Mouse (Mus musculus) limb, embryonic 14.5 days (tissue): Measurements from ENCODE around the gene BC051019. TPM values are rescaled to one million over a fixed set of nuclear protein-coding genes. Genes with fewer than 3 reads are reported as not detected.

Experiments used
- ATAC-seq: fragments of 200-750 bp; cut with Nextera tagmentation; 2 replicates; pipeline ENCODE4 v1.8.0; 2017; ENCODE audit warnings: low read depth, moderate number of reproducible peaks, moderate TSS enrichment; ENCODE audit not compliant: low FRiP score
- DNase-seq: peaks from one replicate; pipeline ENCODE4 v3.0.0-alpha.2; 2015; ENCODE audit warnings: low spot score
- H3K27ac ChIP-seq: fragments of 300-500 bp; sonication (generic); replicated peaks from 2 replicates; pipeline ENCODE4 v1.5.1; 2014; ENCODE audit warnings: low read depth, mild to moderate bottlenecking, low read length, moderate library complexity, mixed read lengths
- H3K27me3 ChIP-seq: fragments of 300-500 bp; sonication (generic); 2 replicates; pipeline ENCODE4 v1.6.1; 2014; ENCODE audit warnings: low read length, mixed read lengths; ENCODE audit not compliant: control insufficient read depth, insufficient read depth
- H3K36me3 ChIP-seq: fragments of 300-500 bp; sonication (generic); 2 replicates; pipeline ENCODE4 v1.6.1; 2014; ENCODE audit warnings: mild to moderate bottlenecking, low read length, moderate library complexity, mixed read lengths; ENCODE audit not compliant: control insufficient read depth, insufficient read depth
- H3K4me1 ChIP-seq: fragments of 300-500 bp; sonication (generic); 2 replicates; pipeline ENCODE4 v1.6.1; 2014; ENCODE audit warnings: antibody characterized with exemption, low read length, mixed read lengths; ENCODE audit not compliant: control insufficient read depth, insufficient read depth
- H3K4me2 ChIP-seq: fragments of 300-500 bp; sonication (generic); replicated peaks from 2 replicates; pipeline ENCODE4 v1.6.1; 2014; ENCODE audit warnings: low read depth, mild to moderate bottlenecking, low read length, moderate library complexity; ENCODE audit not compliant: severe bottlenecking
- H3K4me3 ChIP-seq: fragments of 300-500 bp; sonication (generic); replicated peaks from 2 replicates; pipeline ENCODE4 v1.5.1; 2014; ENCODE audit warnings: low read length
- H3K9ac ChIP-seq: fragments of 300-500 bp; sonication (generic); 2 replicates; pipeline ENCODE4 v1.6.1; 2014; ENCODE audit warnings: mild to moderate bottlenecking, low read depth, low read length, moderate library complexity; ENCODE audit not compliant: severe bottlenecking
- H3K9me3 ChIP-seq: fragments of 300-500 bp; sonication (generic); 2 replicates; pipeline ENCODE4 v1.6.1; 2016; ENCODE audit warnings: low read length; ENCODE audit not compliant: control insufficient read depth
- POLR2A ChIP-seq: fragments of 200-500 bp; IDR thresholded peaks from 2 replicates; pipeline ENCODE4 v1.8.0; 2012; ENCODE audit warnings: inconsistent platforms, mild to moderate bottlenecking, moderate library complexity, borderline replicate concordance; ENCODE audit not compliant: insufficient read depth, insufficient read length; ENCODE audit errors: extremely low read depth
- WGBS: fragments of 180-500 bp; shearing (Covaris S2); extraction: QIAGEN DNeasy Blood & Tissue Kit; methylation state at CpG from one replicate; pipeline ENCODE4 v1.1.7; 2014; 5-methylcytosine and 5-hydroxymethylcytosine counted together
- polyA plus RNA-seq, 2 experiments: library from polyadenylated mRNA; depleted of rRNA in 1 of 2; stranded (reverse) in 1 of 2; unstranded in 1 of 2; fragments of >200 nt; fragmentation: Nextera tagmentation in 1 of 2; extraction: Ambion mirVana in 1 of 2; gene quantifications; 2 replicates each; pipeline versions ENCODE4 v1.2.1 to v1.2.3; 2012 to 2014

Gene BC051019
- polyA plus RNA-seq, 2 experiments: 0.10 to 0.15 TPM

GRCm38 (mm10) chr7:109722618-109723017, 1.0 kb downstream of the BC051019 start:
- ATAC-seq: no peak
- Histone ChIP-seq H3K4me2 (no peak overlapping the region), H3K4me1 (no peaks in the 10 kb centered on the region), H3K27ac (no peak overlapping the region), H3K9ac (no peak overlapping the region), H3K36me3 (no peaks in the 10 kb centered on the region), H3K27me3 (no peaks in the 10 kb centered on the region), H3K4me3 (no peak overlapping the region), H3K9me3 (no peaks in the 10 kb centered on the region)
- 95% methylated on average over 2 of the region's 2 CpGs for WGBS
- no peak for TF ChIP-seq POLR2A
- no peak for DNase-seq

- WGBS: 63% methylated on average over 9 of the region's 9 CpGs
- ATAC-seq (no peak; the same call in 1 of the 2 replicates), DNase-seq (peak; percentile 66)
- no peak overlapping the region for H3K4me2 ChIP-seq
- H3K9me3 ChIP-seq: no peaks in the 10 kb centered on the region
- H3K27ac ChIP-seq: no peak overlapping the region
- TF ChIP-seq POLR2A: no peak
- no peak overlapping the region for H3K4me3 ChIP-seq
- no peak overlapping the region for H3K9ac ChIP-seq
- H3K4me1 ChIP-seq: no peaks in the 10 kb centered on the region
- H3K36me3 ChIP-seq: no peaks in the 10 kb centered on the region
- H3K27me3 ChIP-seq: no peaks in the 10 kb centered on the region
These were observed 4.4 kb downstream of the BC051019 start for GRCm38 (mm10) chr7:109719286-109719685.

- Histone ChIP-seq H3K27ac (no peak overlapping the region), H3K36me3 (peaks cover 25% of the 10 kb centered on the region), H3K27me3 (no peaks in the 10 kb centered on the region), H3K9ac (no peak overlapping the region), H3K4me2 (no peak overlapping the region), H3K4me1 (0 out of 2 replicates have a peak, but pooled peaks cover 7% of the 10 kb centered on the region), H3K4me3 (no peak overlapping the region), H3K9me3 (no peaks in the 10 kb centered on the region)
- TF ChIP-seq POLR2A: no peak
- ATAC-seq (no peak), DNase-seq (no peak)
- 85% methylated on average over 2 of the region's 2 CpGs for WGBS
These were observed 10.1 kb downstream of the BC051019 start for GRCm38 (mm10) chr7:109713434-109713982.

DNA sequence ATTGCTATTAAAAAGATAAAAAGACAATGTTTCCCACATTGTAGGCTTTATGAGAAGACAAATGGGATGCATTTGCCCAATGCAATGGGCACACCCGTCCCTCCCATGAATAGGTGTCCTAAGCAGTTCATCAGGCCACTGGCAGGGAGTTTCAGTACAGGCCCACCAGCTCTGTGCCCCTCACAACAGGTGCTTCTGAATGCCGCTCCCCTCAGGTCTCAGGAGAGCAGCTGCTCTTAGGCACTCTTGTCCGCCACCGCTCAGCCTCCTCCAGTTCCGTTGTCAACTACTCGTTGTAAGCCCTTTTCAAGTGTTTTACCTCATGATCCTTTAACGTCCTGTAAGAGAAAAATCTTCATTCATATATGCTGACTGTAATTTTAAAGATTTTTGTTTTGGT, 11.5 kb downstream of the BC051019 start:
- H3K4me2 ChIP-seq: no peak overlapping the region
- H3K9ac ChIP-seq: no peak overlapping the region
- no peak overlapping the region for H3K27ac ChIP-seq
- no peaks in the 10 kb centered on the region for H3K9me3 ChIP-seq
- ATAC-seq (no peak), DNase-seq (no peak)
- H3K36me3 ChIP-seq: peaks cover 25% of the 10 kb centered on the region
- WGBS: 82% methylated on average over 7 of the region's 7 CpGs
- peaks cover 7% of the 10 kb centered on the region; the same call in 1 of the 2 replicates for H3K4me1 ChIP-seq
- TF ChIP-seq POLR2A: no peak
- no peaks in the 10 kb centered on the region for H3K27me3 ChIP-seq
- no peak overlapping the region for H3K4me3 ChIP-seq

GRCm38 (mm10) chr7:109710069-109710468, 13.6 kb downstream of the BC051019 start:
- no peak overlapping the region for H3K4me2 ChIP-seq
- H3K36me3 ChIP-seq: peaks cover 25% of the 10 kb centered on the region
- no peak overlapping the region for H3K4me3 ChIP-seq
- no peaks in the 10 kb centered on the region for H3K9me3 ChIP-seq
- no peak for ATAC-seq
- no peak overlapping the region for H3K9ac ChIP-seq
- no peak for DNase-seq
- no peaks in the 10 kb centered on the region for H3K27me3 ChIP-seq
- no peak for TF ChIP-seq POLR2A
- peaks cover 7% of the 10 kb centered on the region; the same call in 1 of the 2 replicates for H3K4me1 ChIP-seq
- WGBS: 63% methylated on average over 1 of the region's 1 CpGs
- H3K27ac ChIP-seq: no peak overlapping the region

DNA sequence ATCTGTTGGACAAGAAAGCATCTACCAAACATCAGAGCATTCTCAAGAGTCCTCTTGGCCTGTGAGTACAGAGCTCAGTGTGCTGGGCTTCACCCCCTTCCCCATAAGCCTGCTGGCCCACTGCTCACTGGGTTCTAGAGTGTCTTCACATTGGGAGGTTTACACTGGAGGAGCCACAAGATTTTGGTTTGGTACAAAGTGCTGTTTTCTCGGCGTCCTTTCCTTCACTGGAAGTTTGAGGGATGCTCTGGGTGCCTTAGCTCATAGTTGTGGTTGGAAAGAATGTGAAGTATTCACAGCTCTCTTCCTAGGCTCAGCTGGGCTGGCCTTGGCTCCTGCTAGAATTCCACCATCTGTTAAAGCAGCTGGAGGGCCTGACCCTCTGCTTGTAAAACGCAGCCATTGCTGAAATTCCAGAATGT, 14.7 kb downstream of the BC051019 start:
- peak; percentile 89 for ATAC-seq
- TF ChIP-seq POLR2A: no peak
- H3K4me2 ChIP-seq: no peak overlapping the region
- H3K36me3 ChIP-seq: peaks cover 25% of the 10 kb centered on the region
- no peaks in the 10 kb centered on the region for H3K27me3 ChIP-seq
- no peaks in the 10 kb centered on the region for H3K9me3 ChIP-seq
- DNase-seq: peak; percentile 84
- 18% methylated on average over 3 of the region's 3 CpGs for WGBS
- no peak overlapping the region for H3K4me3 ChIP-seq
- no peak overlapping the region for H3K9ac ChIP-seq
- H3K4me1 ChIP-seq: peaks cover 9% of the 10 kb centered on the region; the same call in 1 of the 2 replicates
- H3K27ac ChIP-seq: 0 out of 2 replicates have a peak overlapping the region, but pooled peaks have one; percentile 22
